Mouse (Mus musculus): Measurements from ENCODE around the gene Pip4k2b. TPM values are rescaled to one million over a fixed set of nuclear protein-coding genes. Genes with fewer than 3 reads are reported as not detected.

Pip4k2b gene
- polyA plus RNA-seq, 1 experiment from 2014 or later: 4.4 TPM

DNA sequence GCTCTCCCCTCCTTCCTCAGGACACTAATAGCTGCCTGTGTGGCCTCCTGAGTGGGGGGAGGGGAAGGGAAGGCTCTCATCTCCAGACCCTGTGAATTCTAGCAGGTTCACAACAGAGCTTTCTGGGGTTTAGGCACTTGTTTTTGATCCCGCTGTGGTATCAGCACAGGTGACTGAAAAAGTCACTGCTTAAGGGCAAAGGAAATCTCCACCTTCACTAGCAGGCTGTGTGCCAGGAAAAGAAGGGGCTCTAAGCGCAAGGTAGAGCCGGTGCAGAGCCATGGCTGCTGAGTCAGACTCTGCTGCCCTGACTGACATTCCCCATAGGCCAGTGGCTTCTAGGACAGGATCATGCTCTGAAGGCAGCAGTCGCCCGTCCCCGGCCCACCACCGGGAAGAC, 15.8 kb downstream of the Pip4k2b start:
- H3K4me1 ChIP-seq (ENCODE audit: control insufficient read depth, insufficient read depth, low read depth, low read length): peaks cover under 1% of the 10 kb centered on the region; the same call in 1 of the 2 replicates
- no peak overlapping the region for H3K9ac ChIP-seq (ENCODE audit: low read depth, low read length)
- no peak overlapping the region for H3K4me3 ChIP-seq (ENCODE audit: low read length)
- H3K36me3 ChIP-seq (ENCODE audit: control insufficient read depth, insufficient read depth, low read length): peaks cover 41% of the 10 kb centered on the region
- H3K27ac ChIP-seq (ENCODE audit: low read depth, low read length): no peak overlapping the region
- no peak overlapping the region for H3K4me2 ChIP-seq (ENCODE audit: low read length)
- H3K27me3 ChIP-seq (replicated peaks; ENCODE audit: control insufficient read depth, insufficient read depth, low read length): no peaks in the 10 kb centered on the region
- ATAC-seq: no peak
- no peaks in the 10 kb centered on the region for H3K9me3 ChIP-seq (ENCODE audit: control insufficient read depth, low read length)
- WGBS: 89% methylated on average over 7 of the region's 7 CpGs

DNA sequence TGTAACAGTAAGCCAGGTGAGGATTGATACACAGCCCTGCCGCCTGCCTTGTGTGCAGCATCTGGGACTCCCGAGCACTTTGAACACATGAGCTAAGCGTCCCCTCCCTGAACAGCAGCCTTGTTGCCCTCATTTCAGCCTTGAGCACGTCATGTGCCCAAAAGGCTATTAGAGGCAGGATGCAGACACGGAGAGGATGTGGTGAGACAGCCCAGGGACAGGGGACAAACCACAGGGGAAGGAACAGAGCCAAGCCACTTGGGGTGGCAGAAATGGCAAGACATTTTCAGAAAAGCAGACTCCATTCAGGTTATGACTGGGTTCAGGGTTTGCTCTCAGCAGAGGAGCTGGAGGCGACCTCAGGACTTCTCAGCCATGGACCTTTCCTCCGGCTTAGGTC, 16.2 kb downstream of the Pip4k2b start:
- H3K4me2 ChIP-seq (ENCODE audit: low read length): no peak overlapping the region
- no peaks in the 10 kb centered on the region for H3K27me3 ChIP-seq (replicated peaks; ENCODE audit: control insufficient read depth, insufficient read depth, low read length)
- ATAC-seq: no peak
- no peak overlapping the region for H3K4me3 ChIP-seq (ENCODE audit: low read length)
- no peak overlapping the region for H3K9ac ChIP-seq (ENCODE audit: low read depth, low read length)
- WGBS: 90% methylated on average over 7 of the region's 7 CpGs
- peaks cover 42% of the 10 kb centered on the region for H3K36me3 ChIP-seq (ENCODE audit: control insufficient read depth, insufficient read depth, low read length)
- H3K4me1 ChIP-seq (ENCODE audit: control insufficient read depth, insufficient read depth, low read depth, low read length): no peaks in the 10 kb centered on the region
- H3K27ac ChIP-seq (ENCODE audit: low read depth, low read length): no peak overlapping the region
- H3K9me3 ChIP-seq (ENCODE audit: control insufficient read depth, low read length): no peaks in the 10 kb centered on the region

DNA sequence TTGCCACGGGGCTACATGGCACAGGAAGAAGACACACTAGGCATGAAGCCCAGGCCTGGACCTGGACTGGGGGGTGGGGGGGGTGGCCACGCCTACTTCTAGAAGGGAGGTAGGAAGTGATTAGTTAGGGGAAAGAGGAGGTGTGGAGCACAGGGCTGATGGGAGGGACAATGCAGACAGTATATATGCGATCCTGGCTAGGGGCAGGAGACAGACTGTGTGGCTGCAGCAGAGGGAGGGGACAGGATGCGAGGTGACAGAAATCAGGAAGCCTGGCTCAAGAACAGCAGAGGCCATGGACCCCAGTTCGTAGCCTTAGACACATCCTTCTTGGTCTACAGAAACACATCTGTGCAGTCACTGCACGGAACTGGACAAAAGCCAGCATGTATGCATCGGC, 20.8 kb downstream of the Pip4k2b start:
- H3K27ac ChIP-seq (ENCODE audit: low read depth, low read length): no peak overlapping the region

DNA sequence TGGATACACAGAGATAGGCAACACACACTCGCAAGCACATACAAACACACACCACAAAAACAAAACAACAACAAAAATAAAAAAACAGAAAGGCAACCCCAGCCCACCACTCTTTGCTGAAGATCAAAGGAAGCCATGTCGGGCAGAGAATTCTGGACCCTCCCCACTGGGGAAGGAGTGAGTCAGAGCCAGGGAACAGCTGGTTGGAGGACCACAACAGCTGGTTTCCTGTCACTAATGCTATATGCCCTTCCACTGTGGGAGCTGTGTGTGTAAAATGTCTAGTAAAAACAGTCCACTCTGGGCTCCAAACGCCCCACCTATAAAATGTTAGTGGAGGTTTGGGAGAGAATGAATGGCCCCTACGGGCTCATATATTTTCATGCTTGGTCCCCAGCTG, 23.2 kb downstream of the Pip4k2b start:
- no peak for ATAC-seq
- Histone ChIP-seq H3K27ac (ENCODE audit: low read depth, low read length) (no peak overlapping the region), H3K9ac (ENCODE audit: low read depth, low read length) (no peak overlapping the region), H3K9me3 (ENCODE audit: control insufficient read depth, low read length) (no peaks in the 10 kb centered on the region; the same call in 1 of the 2 replicates), H3K4me3 (ENCODE audit: low read length) (no peak overlapping the region), H3K36me3 (ENCODE audit: control insufficient read depth, insufficient read depth, low read length) (peaks cover 69% of the 10 kb centered on the region), H3K4me1 (ENCODE audit: control insufficient read depth, insufficient read depth, low read depth, low read length) (no peaks in the 10 kb centered on the region), H3K27me3 (replicated peaks; ENCODE audit: control insufficient read depth, insufficient read depth, low read length) (no peaks in the 10 kb centered on the region), H3K4me2 (ENCODE audit: low read length) (no peak overlapping the region)
- 93% methylated on average over 4 of the region's 4 CpGs for WGBS

More for the DNA sequence above, 20.8 kb downstream of the Pip4k2b start:
- Histone ChIP-seq H3K27me3 (replicated peaks; ENCODE audit: control insufficient read depth, insufficient read depth, low read length) (no peaks in the 10 kb centered on the region), H3K9ac (ENCODE audit: low read depth, low read length) (no peak overlapping the region), H3K36me3 (ENCODE audit: control insufficient read depth, insufficient read depth, low read length) (peaks cover 70% of the 10 kb centered on the region), H3K9me3 (ENCODE audit: control insufficient read depth, low read length) (no peaks in the 10 kb centered on the region; the same call in 1 of the 2 replicates), H3K4me3 (ENCODE audit: low read length) (no peak overlapping the region), H3K4me2 (ENCODE audit: low read length) (no peak overlapping the region), H3K4me1 (ENCODE audit: control insufficient read depth, insufficient read depth, low read depth, low read length) (no peaks in the 10 kb centered on the region)
- WGBS: 83% methylated on average over 7 of the region's 7 CpGs
- ATAC-seq: no peak

DNA sequence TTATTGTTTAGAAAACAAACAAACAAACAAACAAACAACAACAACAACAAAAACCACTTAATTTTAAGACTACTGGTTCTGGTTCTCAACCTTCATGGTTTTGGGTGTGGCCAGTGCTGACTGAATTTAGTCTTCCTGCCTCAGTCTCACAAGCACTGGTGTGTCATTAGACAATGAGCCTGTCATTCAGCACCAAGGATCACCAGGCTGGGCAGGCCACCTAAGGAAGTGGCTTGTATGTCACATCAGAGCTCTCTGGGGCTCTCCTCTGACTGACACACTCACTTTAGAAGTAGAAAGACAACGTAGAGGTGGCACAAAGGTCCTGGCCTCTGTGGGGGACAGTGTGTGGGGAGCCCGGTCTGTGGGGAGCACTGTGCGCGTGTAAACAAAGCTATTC, 25.5 kb downstream of the Pip4k2b start:
- Histone ChIP-seq H3K9me3 (ENCODE audit: control insufficient read depth, low read length) (no peaks in the 10 kb centered on the region; the same call in 1 of the 2 replicates), H3K4me3 (ENCODE audit: low read length) (no peak overlapping the region), H3K27ac (ENCODE audit: low read depth, low read length) (no peak overlapping the region), H3K36me3 (ENCODE audit: control insufficient read depth, insufficient read depth, low read length) (peaks cover 55% of the 10 kb centered on the region), H3K4me2 (ENCODE audit: low read length) (no peak overlapping the region), H3K9ac (ENCODE audit: low read depth, low read length) (no peak overlapping the region), H3K27me3 (replicated peaks; ENCODE audit: control insufficient read depth, insufficient read depth, low read length) (no peaks in the 10 kb centered on the region), H3K4me1 (ENCODE audit: control insufficient read depth, insufficient read depth, low read depth, low read length) (no peaks in the 10 kb centered on the region)
- 85% methylated on average over 4 of the region's 4 CpGs for WGBS
- ATAC-seq: no peak

DNA sequence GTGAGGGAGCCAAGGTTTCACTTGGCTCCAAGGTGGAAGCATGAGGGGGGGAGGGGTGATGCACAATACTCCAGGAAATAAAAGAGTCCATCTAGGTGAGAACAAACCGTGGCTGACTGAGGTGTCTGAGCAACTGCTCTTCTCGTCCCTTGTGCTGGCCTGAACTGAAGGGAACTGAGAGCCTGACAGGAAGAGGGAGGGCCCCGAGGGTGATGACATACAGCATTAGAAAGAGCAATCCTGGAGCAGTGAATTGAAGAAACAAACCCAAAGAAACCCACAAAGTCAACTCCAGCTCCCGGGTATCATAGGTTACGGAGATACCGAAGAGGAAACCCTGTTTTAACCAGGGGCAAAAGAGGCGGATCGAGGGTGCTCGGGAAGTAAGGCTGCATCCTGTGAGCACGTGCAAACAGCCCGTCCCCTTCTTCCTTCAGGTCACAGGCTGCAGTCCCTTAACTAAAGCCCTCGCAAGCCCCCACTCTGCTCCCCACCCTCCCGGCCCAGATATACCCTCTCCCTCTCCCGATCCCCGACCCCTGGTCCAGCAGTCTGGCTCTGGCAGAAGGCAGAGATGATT, 26.1 kb downstream of the Pip4k2b start:
- Histone ChIP-seq H3K9ac (ENCODE audit: low read depth, low read length) (no peak overlapping the region), H3K36me3 (ENCODE audit: control insufficient read depth, insufficient read depth, low read length) (peaks cover 51% of the 10 kb centered on the region), H3K27me3 (replicated peaks; ENCODE audit: control insufficient read depth, insufficient read depth, low read length) (no peaks in the 10 kb centered on the region), H3K9me3 (ENCODE audit: control insufficient read depth, low read length) (no peaks in the 10 kb centered on the region; the same call in 1 of the 2 replicates), H3K4me2 (ENCODE audit: low read length) (no peak overlapping the region), H3K4me3 (ENCODE audit: low read length) (no peak overlapping the region), H3K27ac (ENCODE audit: low read depth, low read length) (no peak overlapping the region), H3K4me1 (ENCODE audit: control insufficient read depth, insufficient read depth, low read depth, low read length) (no peaks in the 10 kb centered on the region)
- no peak for ATAC-seq
- WGBS: 86% methylated on average over 15 of the region's 15 CpGs

DNA sequence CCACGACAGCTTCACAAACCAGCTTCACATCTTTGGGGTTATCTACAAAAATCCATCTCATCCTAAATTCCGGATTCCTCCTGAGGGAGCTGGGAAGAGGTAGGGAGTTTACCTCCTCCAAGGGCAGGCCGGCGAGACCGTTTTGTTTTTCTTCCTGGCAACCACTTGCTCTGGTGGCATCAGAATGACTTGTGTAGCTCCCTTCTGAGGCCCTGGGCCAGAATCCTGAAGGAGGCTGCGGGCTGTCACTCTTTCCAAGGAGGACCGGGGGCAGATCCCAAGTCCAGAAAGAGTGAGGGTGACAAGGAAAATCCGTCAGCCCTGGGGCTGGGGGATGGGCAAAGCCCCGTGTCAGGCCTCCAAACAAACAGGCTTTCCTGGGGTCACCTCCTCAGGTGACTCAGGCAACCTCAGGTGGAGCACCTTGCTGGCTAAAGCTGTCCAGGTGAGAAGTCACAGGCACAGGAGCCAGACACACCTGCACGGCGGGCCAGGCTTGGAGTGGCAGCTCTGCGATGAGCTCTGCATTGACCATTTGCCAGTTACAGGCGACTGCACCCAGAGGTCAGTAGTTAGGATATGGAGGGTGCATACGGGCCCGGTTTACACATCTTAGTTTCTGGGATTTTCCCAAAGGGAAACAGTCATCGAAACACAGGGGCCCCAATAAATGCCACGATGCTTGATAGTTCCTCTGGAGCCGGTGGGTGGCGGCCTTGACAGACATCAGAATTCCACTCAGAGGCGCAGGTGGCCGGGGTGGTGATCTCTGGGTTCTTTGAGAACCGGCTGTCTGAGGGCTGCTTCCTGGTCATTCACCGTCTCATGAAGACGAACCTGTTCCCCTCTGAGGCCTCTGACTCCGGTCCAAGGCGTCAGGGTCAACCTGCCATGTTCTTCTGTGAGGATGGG, 26.9 kb downstream of the Pip4k2b start:
- ATAC-seq: no peak
- no peak overlapping the region for H3K4me2 ChIP-seq (ENCODE audit: low read length)
- H3K27me3 ChIP-seq (replicated peaks; ENCODE audit: control insufficient read depth, insufficient read depth, low read length): no peaks in the 10 kb centered on the region
- H3K4me1 ChIP-seq (ENCODE audit: control insufficient read depth, insufficient read depth, low read depth, low read length): no peaks in the 10 kb centered on the region
- WGBS: 90% methylated on average over 26 of the region's 26 CpGs
- no peaks in the 10 kb centered on the region; the same call in 1 of the 2 replicates for H3K9me3 ChIP-seq (ENCODE audit: control insufficient read depth, low read length)
- no peak overlapping the region for H3K27ac ChIP-seq (ENCODE audit: low read depth, low read length)
- H3K36me3 ChIP-seq (ENCODE audit: control insufficient read depth, insufficient read depth, low read length): peaks cover 48% of the 10 kb centered on the region
- H3K9ac ChIP-seq (ENCODE audit: low read depth, low read length): no peak overlapping the region
- H3K4me3 ChIP-seq (ENCODE audit: low read length): no peak overlapping the region

DNA sequence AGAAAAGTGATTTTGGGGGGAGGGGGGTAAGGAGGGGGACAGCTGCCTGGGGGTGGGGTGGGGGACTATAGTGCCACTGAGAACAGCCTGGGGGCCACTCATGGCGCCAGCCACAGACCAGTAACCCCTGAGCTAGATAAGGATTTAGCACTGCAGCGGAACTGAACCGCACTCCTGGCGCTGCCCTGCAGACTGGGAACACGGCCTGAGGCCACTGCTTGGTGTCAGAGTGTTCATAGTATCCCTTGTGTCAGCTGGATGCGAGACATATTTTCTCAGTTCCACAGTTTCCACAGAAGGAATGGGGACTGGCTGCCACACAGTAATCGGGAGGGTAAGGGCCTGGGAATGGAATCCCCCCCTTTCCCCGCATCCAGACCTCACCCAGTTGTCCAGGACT, 28.5 kb downstream of the Pip4k2b start:
- Histone ChIP-seq H3K9ac (ENCODE audit: low read depth, low read length) (no peak overlapping the region), H3K4me2 (ENCODE audit: low read length) (no peak overlapping the region), H3K4me1 (ENCODE audit: control insufficient read depth, insufficient read depth, low read depth, low read length) (no peaks in the 10 kb centered on the region), H3K9me3 (ENCODE audit: control insufficient read depth, low read length) (no peaks in the 10 kb centered on the region), H3K4me3 (ENCODE audit: low read length) (no peak overlapping the region), H3K36me3 (ENCODE audit: control insufficient read depth, insufficient read depth, low read length) (peaks cover 37% of the 10 kb centered on the region), H3K27me3 (replicated peaks; ENCODE audit: control insufficient read depth, insufficient read depth, low read length) (no peaks in the 10 kb centered on the region), H3K27ac (ENCODE audit: low read depth, low read length) (no peak overlapping the region)
- ATAC-seq: no peak
- WGBS: 88% methylated on average over 8 of the region's 8 CpGs
